Mouse (Mus musculus): Measurements from ENCODE around the gene Uba52. TPM values are rescaled to one million over a fixed set of nuclear protein-coding genes. Genes with fewer than 3 reads are reported as not detected.
A peak's percentile ranks its signal among the peaks of the same experiment; 100 is the strongest.

The Uba52 gene
- polyA plus RNA-seq, 1 experiment from 2014 or later, result 758 TPM

DNA sequence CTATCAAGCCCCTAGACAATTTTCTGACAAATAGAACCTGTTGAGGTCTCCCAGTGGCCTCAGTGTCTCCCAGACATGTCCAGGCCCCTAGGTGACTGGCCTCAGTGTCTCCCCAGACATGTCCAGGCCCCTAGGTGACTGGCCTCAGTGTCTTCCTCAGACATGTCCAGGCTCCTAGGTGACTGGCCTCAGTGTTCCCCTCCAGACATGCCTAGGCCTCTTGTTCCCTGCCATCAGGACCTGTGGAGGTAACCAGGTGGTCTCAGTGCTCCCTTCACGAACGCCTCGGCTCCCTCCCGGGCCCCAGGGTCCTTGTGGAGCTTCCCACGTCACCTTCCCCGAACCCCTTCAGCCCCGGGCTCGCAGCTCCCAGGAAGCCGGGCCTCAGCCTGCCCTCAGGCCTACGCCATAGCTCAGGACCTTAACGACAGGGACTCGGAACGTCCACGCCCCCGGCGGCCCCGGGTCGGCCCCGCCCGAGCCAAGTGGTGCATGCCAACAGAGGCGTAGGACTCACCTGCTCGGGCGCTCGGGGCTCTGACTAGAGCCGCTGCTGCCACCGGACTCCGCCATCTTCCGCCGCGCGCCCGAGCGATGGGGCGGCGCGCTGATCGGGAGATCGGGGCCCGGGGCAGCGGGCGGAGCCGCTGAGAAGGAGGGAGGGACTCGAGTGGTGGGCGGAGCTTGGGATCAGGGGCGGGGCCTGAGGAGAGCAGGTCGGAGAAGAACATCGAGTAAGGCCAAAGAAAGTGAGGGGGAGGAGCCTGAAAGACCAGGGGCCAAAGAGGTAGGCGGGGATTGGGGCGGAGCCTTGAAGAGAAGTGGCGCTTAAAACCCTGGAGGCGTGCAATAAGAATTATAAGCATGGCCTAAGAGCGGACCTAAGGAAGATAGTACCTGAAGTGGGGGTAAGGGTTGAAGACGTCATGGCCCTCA is 34.0 kb downstream of the Uba52 start, which contains the start of gene Klhl26:
Gene Klhl26, minus strand, starts transcription at position 636 of the 936 bp plus-strand sequence.
- Histone ChIP-seq H3K27ac (peak within 1 kb of the TSS; percentile 87), H3K9ac (peak within 1 kb of the TSS; percentile 93), H3K4me2 (peak within 1 kb of the TSS; percentile 87), H3K4me1 (replicated peaks) (peaks cover 42% of the 10 kb centered on the region), H3K27me3 (peaks cover 36% of the 10 kb centered on the region), H3K4me3 (replicated peaks) (peak within 1 kb of the TSS; percentile 79), H3K36me3 (peaks cover 8% of the 10 kb centered on the region), H3K9me3 (replicated peaks) (no peaks in the 10 kb centered on the region)
- ATAC-seq (ENCODE audit: low read depth), result peak; percentile 86
- peak; percentile 98 for DNase-seq
- under 1% methylated on average over 53 of the region's 53 CpGs for WGBS (ENCODE audit: insufficient replicate concordance)

DNA sequence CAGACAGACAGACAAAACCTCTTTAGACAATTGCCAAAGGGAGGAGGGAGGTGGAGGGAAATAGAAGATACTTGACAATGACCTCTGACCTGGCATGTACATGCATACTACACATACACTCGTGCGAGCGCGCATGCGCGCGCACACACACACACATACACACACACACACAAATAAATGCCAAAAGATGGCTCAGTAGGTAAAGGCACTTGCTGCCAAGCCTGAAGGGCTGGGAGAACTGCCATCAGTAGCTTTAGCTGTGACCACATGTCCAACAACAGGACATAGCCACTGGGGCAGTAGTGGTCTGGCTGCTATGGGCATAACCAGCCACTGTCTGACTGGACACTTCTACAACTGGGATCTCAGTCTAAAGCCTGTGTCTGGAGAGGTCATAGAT is 38.7 kb downstream of the Uba52 start:
- H3K27ac ChIP-seq, result no peak overlapping the region
- H3K4me2 ChIP-seq, result no peak overlapping the region
- H3K36me3 ChIP-seq, result peaks cover 8% of the 10 kb centered on the region
- no peak overlapping the region for H3K4me3 ChIP-seq (replicated peaks)
- H3K9me3 ChIP-seq (replicated peaks), result no peaks in the 10 kb centered on the region
- 96% methylated on average over 7 of the region's 7 CpGs for WGBS (ENCODE audit: insufficient replicate concordance)
- DNase-seq (no peak), ATAC-seq (ENCODE audit: low read depth) (no peak)
- peaks cover 57% of the 10 kb centered on the region for H3K4me1 ChIP-seq (replicated peaks)
- H3K9ac ChIP-seq, result no peak overlapping the region
- H3K27me3 ChIP-seq, result no peaks in the 10 kb centered on the region

DNA sequence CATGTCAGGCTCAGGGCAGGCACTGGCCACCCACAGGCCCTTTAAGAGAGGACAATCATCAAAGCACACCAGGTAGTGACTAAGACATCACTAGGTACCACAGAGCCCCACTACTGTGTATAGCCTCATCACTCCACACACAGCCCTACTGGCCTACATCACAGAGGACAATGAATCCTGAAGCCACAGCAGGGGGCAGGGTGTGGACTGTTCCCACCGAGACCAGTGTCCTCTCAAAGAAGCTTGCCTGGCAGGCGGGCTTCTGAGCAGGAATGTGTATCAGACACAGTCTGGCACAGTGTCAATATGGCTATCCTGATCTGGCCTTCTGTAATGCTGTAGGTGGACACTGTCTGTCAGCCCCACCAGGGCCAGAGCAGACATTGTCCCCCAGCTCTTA is 40.7 kb downstream of the Uba52 start:
- H3K9ac ChIP-seq, result no peak overlapping the region
- no peak overlapping the region for H3K4me2 ChIP-seq
- H3K4me1 ChIP-seq (replicated peaks), result peaks cover 50% of the 10 kb centered on the region
- H3K4me3 ChIP-seq (replicated peaks), result no peak overlapping the region
- H3K27ac ChIP-seq, result no peak overlapping the region
- ATAC-seq (ENCODE audit: low read depth) (peak; percentile 24; the same call in 1 of the 2 replicates), DNase-seq (no peak)
- no peaks in the 10 kb centered on the region for H3K27me3 ChIP-seq
- H3K9me3 ChIP-seq (replicated peaks), result no peaks in the 10 kb centered on the region
- 69% methylated on average over 2 of the region's 2 CpGs for WGBS (ENCODE audit: insufficient replicate concordance)
- H3K36me3 ChIP-seq, result peaks cover 12% of the 10 kb centered on the region

DNA sequence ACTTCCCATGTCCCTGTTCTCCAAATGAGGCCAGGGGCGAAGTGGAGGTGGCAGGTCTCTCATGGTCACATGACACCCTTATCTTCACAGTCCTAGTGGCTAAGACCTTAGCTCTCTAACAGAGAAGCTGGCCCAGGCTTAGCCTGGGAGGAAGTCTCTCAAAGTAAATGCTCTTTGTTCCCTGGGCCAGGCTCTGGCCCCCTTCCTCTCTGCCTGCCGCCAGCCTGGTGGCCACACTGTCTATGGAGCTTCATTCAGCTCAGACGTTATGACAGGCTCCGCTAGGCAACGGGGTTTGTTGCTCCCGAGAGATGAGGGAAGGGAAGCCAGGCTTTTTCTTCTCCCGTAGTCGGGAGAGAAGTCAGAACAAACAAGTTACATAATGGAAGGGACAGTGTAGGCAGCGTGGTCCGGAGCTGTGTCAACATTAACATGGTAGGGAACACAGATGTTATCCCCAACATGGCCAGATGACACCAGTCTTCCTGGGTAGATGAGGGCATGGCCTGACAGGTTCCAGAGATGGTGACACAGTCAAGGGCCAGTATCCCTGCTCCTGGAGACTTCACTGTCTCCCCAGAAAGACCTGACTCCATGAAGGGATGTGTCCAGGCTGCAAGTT is 41.2 kb downstream of the Uba52 start:
- Histone ChIP-seq H3K4me3 (replicated peaks) (no peak overlapping the region), H3K4me1 (replicated peaks) (peaks cover 48% of the 10 kb centered on the region), H3K9ac (no peak overlapping the region; the same call in 1 of the 2 replicates), H3K27ac (peak overlapping the region; percentile 43; the same call in 1 of the 2 replicates), H3K27me3 (no peaks in the 10 kb centered on the region), H3K4me2 (peak overlapping the region; percentile 21; the same call in 1 of the 2 replicates), H3K9me3 (replicated peaks) (no peaks in the 10 kb centered on the region), H3K36me3 (peaks cover 14% of the 10 kb centered on the region)
- ATAC-seq (ENCODE audit: low read depth) (peak; percentile 45), DNase-seq (no peak)
- 26% methylated on average over 10 of the region's 10 CpGs for WGBS (ENCODE audit: insufficient replicate concordance)

DNA sequence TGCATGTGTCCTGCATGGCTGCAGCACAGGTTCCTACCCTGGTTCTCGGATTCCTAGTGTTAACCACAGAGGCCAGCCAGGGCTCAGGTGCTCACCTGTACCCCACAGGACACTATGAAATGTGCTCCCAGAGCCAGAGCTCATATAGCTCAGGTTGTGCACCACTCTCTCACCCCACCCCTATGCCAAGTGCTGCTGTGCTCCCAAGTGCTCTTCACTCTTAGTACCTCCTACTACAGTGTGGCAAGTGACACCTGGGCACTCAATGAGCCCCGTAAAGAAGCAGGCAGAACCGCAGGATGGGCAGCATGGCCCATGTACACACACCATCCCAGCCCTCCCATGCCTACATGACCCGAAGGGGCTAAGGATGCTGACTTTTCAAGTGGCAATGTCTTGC is 41.9 kb downstream of the Uba52 start:
- 82% methylated on average over 4 of the region's 4 CpGs for WGBS (ENCODE audit: insufficient replicate concordance)
- no peak overlapping the region for H3K27ac ChIP-seq
- H3K4me3 ChIP-seq (replicated peaks), result no peak overlapping the region
- DNase-seq (no peak), ATAC-seq (ENCODE audit: low read depth) (no peak)
- peaks cover 12% of the 10 kb centered on the region for H3K36me3 ChIP-seq
- 0 out of 2 replicates have a peak overlapping the region, but pooled peaks have one; percentile 21 for H3K4me2 ChIP-seq
- no peaks in the 10 kb centered on the region for H3K9me3 ChIP-seq (replicated peaks)
- H3K9ac ChIP-seq, result no peak overlapping the region
- peaks cover 46% of the 10 kb centered on the region for H3K4me1 ChIP-seq (replicated peaks)
- no peaks in the 10 kb centered on the region for H3K27me3 ChIP-seq

DNA sequence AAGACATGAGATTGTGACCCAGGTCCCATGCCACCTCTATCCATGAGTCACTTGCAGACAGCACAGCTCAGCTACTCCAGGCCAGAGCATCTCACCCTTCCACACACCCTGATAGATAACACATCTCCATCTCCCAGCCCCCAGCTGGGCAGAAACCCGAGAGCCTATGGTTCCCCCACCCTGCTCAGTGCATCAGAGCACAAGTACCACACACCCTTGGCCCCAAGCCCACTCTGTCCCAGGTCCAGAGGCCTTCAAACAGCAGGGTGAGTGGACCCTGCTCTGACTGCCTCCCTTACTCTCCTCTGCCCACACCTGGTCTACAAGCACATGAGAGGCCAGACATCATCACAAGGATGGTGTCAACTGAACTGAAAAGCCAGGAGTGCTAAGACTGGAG is 42.7 kb downstream of the Uba52 start:
- no peak overlapping the region for H3K4me3 ChIP-seq (replicated peaks)
- H3K36me3 ChIP-seq, result peaks cover 12% of the 10 kb centered on the region
- DNase-seq (no peak), ATAC-seq (ENCODE audit: low read depth) (no peak)
- H3K9me3 ChIP-seq (replicated peaks), result no peaks in the 10 kb centered on the region
- H3K27ac ChIP-seq, result no peak overlapping the region
- 50% methylated on average over 1 of the region's 1 CpGs for WGBS (ENCODE audit: insufficient replicate concordance)
- H3K4me1 ChIP-seq (replicated peaks), result peaks cover 46% of the 10 kb centered on the region
- H3K9ac ChIP-seq, result no peak overlapping the region
- no peaks in the 10 kb centered on the region for H3K27me3 ChIP-seq
- H3K4me2 ChIP-seq, result no peak overlapping the region

DNA sequence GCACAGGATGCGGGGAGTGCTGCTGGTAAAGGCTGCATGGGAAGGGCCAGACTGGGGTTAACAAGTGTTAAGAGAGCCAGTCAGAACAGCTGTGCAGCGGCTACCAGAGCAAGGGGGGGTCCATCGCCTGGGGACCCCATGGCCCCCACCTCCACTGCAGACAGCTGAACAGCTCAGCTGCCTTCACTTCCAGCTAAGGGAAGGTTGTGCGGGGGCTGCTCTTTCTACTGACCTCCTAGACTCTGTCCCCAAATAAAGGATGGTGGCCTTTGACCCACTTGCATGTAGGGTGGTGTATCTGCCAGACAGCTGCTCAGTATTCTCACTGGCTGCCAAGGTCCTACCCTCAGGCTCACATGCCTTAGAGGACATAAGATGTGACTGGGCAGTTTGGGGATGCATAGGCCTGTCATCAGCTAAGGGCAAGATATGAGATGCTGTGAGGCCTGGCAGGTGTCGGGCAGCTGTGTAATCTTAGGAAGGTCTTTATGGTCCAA is 43.3 kb downstream of the Uba52 start:
- 69% methylated on average over 5 of the region's 5 CpGs for WGBS (ENCODE audit: insufficient replicate concordance)
- Histone ChIP-seq H3K36me3 (peaks cover 12% of the 10 kb centered on the region), H3K9me3 (replicated peaks) (no peaks in the 10 kb centered on the region), H3K9ac (no peak overlapping the region), H3K27ac (no peak overlapping the region), H3K4me3 (replicated peaks) (no peak overlapping the region), H3K4me2 (no peak overlapping the region), H3K27me3 (no peaks in the 10 kb centered on the region), H3K4me1 (replicated peaks) (peaks cover 46% of the 10 kb centered on the region)
- 0 out of 2 replicates have a peak, but pooled peaks have one; percentile 14 for ATAC-seq (ENCODE audit: low read depth)
- DNase-seq, result no peak

DNA sequence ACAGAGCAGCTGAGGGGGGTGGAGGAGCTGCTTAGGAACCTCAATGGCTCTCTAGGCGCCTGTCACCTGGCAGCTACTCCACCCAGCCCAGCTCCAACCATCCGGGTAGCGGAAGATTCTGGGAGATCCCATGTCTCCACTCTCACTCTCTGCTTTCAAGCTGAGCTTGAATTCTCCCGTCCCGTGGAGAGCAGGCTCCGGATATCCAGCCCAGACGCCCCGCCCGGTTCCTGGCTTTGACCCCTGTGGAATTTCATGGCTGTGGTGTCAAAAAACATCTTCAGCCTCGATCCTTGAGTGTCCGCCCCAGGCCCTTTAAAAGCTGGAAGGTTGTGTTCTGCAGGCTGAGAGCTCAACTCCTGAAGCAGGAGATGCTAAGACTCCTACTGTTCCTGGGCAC is 43.8 kb downstream of the Uba52 start:
- Histone ChIP-seq H3K9me3 (replicated peaks) (no peaks in the 10 kb centered on the region), H3K4me2 (no peak overlapping the region), H3K27me3 (no peaks in the 10 kb centered on the region), H3K36me3 (peaks cover 12% of the 10 kb centered on the region), H3K4me1 (replicated peaks) (peaks cover 46% of the 10 kb centered on the region), H3K9ac (no peak overlapping the region), H3K4me3 (replicated peaks) (no peak overlapping the region), H3K27ac (no peak overlapping the region)
- DNase-seq (no peak), ATAC-seq (ENCODE audit: low read depth) (no peak)
- 77% methylated on average over 11 of the region's 11 CpGs for WGBS (ENCODE audit: insufficient replicate concordance)

DNA sequence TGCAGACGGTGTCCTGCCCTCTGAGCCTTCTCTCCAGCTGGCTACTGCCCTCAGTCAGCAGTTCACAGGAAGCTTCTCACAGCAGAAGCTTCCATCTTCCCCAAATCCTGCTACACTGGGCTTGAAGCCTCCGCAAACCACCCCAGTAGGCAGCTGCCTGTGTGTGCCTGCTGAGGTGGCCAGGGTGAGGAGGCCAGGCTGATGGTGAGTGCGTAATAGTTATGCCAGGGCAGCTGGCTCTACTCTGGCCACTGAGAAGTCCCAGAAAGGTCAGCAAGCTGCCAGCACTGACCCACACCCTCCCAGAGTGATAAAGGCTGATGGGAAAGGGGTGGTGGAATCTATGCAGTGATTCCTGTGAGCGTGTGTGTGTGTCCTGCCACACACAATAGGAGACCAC is 44.3 kb downstream of the Uba52 start:
- Histone ChIP-seq H3K27me3 (no peaks in the 10 kb centered on the region), H3K9ac (no peak overlapping the region), H3K4me3 (replicated peaks) (no peak overlapping the region), H3K4me2 (no peak overlapping the region), H3K9me3 (replicated peaks) (no peaks in the 10 kb centered on the region), H3K36me3 (peaks cover 12% of the 10 kb centered on the region), H3K4me1 (replicated peaks) (peaks cover 49% of the 10 kb centered on the region), H3K27ac (no peak overlapping the region)
- ATAC-seq (ENCODE audit: low read depth) (no peak), DNase-seq (no peak)
- WGBS (ENCODE audit: insufficient replicate concordance), result 83% methylated on average over 4 of the region's 4 CpGs

DNA sequence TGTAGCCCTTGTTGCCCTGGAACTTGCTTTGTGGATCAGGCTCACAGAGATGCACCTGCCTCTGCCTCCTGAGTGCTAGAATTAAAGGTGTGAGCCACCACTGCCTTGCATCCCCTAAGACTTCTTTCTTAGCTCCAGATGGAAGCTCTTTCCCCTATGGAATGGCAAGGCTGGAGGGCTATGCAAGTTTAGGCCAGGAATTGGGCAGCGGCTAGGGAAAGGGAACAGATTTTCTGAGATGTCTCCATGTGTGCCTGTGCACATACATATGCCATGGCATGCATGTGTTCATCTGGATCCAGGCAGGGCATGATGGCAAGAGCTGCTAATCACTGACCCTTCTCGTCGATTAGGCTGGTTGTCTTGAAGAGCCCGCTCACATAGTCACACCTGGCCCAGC is 44.9 kb downstream of the Uba52 start:
- no peaks in the 10 kb centered on the region for H3K27me3 ChIP-seq
- H3K9me3 ChIP-seq (replicated peaks), result no peaks in the 10 kb centered on the region
- H3K4me3 ChIP-seq (replicated peaks), result no peak overlapping the region
- peaks cover 52% of the 10 kb centered on the region for H3K4me1 ChIP-seq (replicated peaks)
- no peak for ATAC-seq (ENCODE audit: low read depth)
- no peak for DNase-seq
- no peak overlapping the region for H3K4me2 ChIP-seq
- H3K36me3 ChIP-seq, result peaks cover 12% of the 10 kb centered on the region
- 92% methylated on average over 4 of the region's 4 CpGs for WGBS (ENCODE audit: insufficient replicate concordance)
- no peak overlapping the region for H3K27ac ChIP-seq
- H3K9ac ChIP-seq, result no peak overlapping the region

DNA sequence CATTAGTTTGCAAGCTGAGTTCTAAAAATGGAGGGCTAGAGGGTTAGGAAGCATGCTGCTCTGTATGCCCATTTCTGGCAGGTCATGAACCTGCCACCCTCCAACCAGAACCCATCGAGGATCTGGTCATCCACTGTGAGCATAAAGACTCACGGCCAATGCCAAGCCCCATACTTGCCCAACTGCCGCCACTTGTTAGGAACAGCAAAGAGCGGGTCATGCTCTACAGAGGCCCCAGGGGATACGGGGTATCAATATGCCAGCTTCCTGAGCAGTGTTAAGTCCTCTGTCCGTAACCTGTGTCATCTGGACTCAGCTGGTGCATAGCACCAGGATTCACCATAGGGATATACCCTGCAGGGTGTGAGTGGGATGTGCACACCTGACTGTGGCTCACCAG is 46.4 kb downstream of the Uba52 start:
- ATAC-seq (ENCODE audit: low read depth), result no peak
- H3K27ac ChIP-seq, result no peak overlapping the region
- H3K9ac ChIP-seq, result no peak overlapping the region
- H3K27me3 ChIP-seq, result no peaks in the 10 kb centered on the region
- no peak for DNase-seq
- peaks cover 4% of the 10 kb centered on the region; the same call in 1 of the 2 replicates for H3K9me3 ChIP-seq (replicated peaks)
- peaks cover 17% of the 10 kb centered on the region for H3K36me3 ChIP-seq
- WGBS (ENCODE audit: insufficient replicate concordance), result 80% methylated on average over 6 of the region's 6 CpGs
- H3K4me3 ChIP-seq (replicated peaks), result no peak overlapping the region
- no peak overlapping the region for H3K4me2 ChIP-seq
- H3K4me1 ChIP-seq (replicated peaks), result peaks cover 37% of the 10 kb centered on the region

All from liver, embryonic 13.5 days (tissue).